Mouse (Mus musculus) neural tube, embryonic 14.5 days (tissue): ENCODE data around the gene Retsat. TPM values are rescaled to one million over a fixed set of nuclear protein-coding genes. Genes with fewer than 3 reads are reported as not detected.

ENCODE experiments used
- ATAC-seq: fragments of 200-750 bp; cut with Nextera tagmentation; 2 replicates; pipeline ENCODE4 v1.8.0; 2017; ENCODE audit warnings: low read depth, mild to moderate bottlenecking, moderate TSS enrichment, moderate library complexity
- H3K27ac ChIP-seq: fragments of 300-500 bp; sonication (generic); 2 replicates; pipeline ENCODE4 v1.5.1; 2014; ENCODE audit warnings: low read depth, mild to moderate bottlenecking, control low read depth, low read length, moderate library complexity, mixed read lengths
- H3K27me3 ChIP-seq: fragments of 300-500 bp; sonication (generic); 2 replicates; pipeline ENCODE4 v1.6.1; 2014; ENCODE audit warnings: low read length; ENCODE audit not compliant: control insufficient read depth, insufficient read depth
- H3K36me3 ChIP-seq: fragments of 300-500 bp; sonication (generic); 2 replicates; pipeline ENCODE4 v1.6.1; 2014; ENCODE audit warnings: low read length, mixed read lengths; ENCODE audit not compliant: control insufficient read depth, insufficient read depth
- H3K4me1 ChIP-seq: fragments of 300-500 bp; sonication (generic); 2 replicates; pipeline ENCODE4 v1.6.1; 2014; ENCODE audit warnings: low read length; ENCODE audit not compliant: control insufficient read depth, insufficient read depth
- H3K4me2 ChIP-seq: fragments of 300-500 bp; sonication (generic); 2 replicates; pipeline ENCODE4 v1.6.1; 2014; ENCODE audit warnings: mild to moderate bottlenecking, low read depth, low read length, control low read depth
- H3K4me3 ChIP-seq: fragments of 300-500 bp; sonication (generic); 2 replicates; pipeline ENCODE4 v1.5.1; 2014; ENCODE audit warnings: low read depth, low read length, control low read depth, mixed read lengths
- H3K9ac ChIP-seq: fragments of 300-500 bp; sonication (generic); replicated peaks from 2 replicates; pipeline ENCODE4 v1.6.1; 2014; ENCODE audit warnings: low read depth, mild to moderate bottlenecking, control low read depth, low read length, mixed read lengths
- H3K9me3 ChIP-seq: fragments of 300-500 bp; sonication (generic); 2 replicates; pipeline ENCODE4 v1.6.1; 2016; ENCODE audit warnings: low read length; ENCODE audit not compliant: control insufficient read depth
- WGBS: fragments of 180-500 bp; shearing (Covaris S2); extraction: QIAGEN DNeasy Blood & Tissue Kit; methylation state at CpG from one replicate; pipeline ENCODE4 v1.1.7; 2014; 5-methylcytosine and 5-hydroxymethylcytosine counted together
- polyA plus RNA-seq: library from polyadenylated mRNA; unstranded; fragments of >200 nt; fragmentation: Nextera tagmentation; extraction: Ambion mirVana; gene quantifications from 2 replicates; pipeline ENCODE4 v1.2.1, GENCODE M21; 2014

Gene Retsat
- polyA plus RNA-seq, 1 experiment from 2014 or later, result 3.9 TPM

- Histone ChIP-seq H3K4me1 (no peaks in the 10 kb centered on the region), H3K4me2 (no peak overlapping the region), H3K27ac (no peak overlapping the region), H3K36me3 (no peaks in the 10 kb centered on the region), H3K27me3 (no peaks in the 10 kb centered on the region), H3K9ac (no peak overlapping the region), H3K4me3 (no peak overlapping the region), H3K9me3 (no peaks in the 10 kb centered on the region)
- 74% methylated on average over 5 of the region's 5 CpGs for WGBS
- ATAC-seq, result no peak
Observed at GRCm38 (mm10) chr6:72562894-72563293, 35.4 kb upstream of the Retsat start.

- no peak overlapping the region for H3K9ac ChIP-seq
- WGBS, result 80% methylated on average over 7 of the region's 7 CpGs
- ATAC-seq, result peak; percentile 38
- no peak overlapping the region for H3K27ac ChIP-seq
- no peaks in the 10 kb centered on the region for H3K27me3 ChIP-seq
- H3K36me3 ChIP-seq, result no peaks in the 10 kb centered on the region
- H3K4me2 ChIP-seq, result no peak overlapping the region
- H3K4me1 ChIP-seq, result no peaks in the 10 kb centered on the region
- no peak overlapping the region for H3K4me3 ChIP-seq
- no peaks in the 10 kb centered on the region for H3K9me3 ChIP-seq
Observed at GRCm38 (mm10) chr6:72565506-72565905, 32.8 kb upstream of the Retsat start.

GRCm38 (mm10) chr6:72566044-72566443 lies 32.2 kb upstream of the Retsat start:
- Histone ChIP-seq H3K4me1 (no peaks in the 10 kb centered on the region), H3K27ac (no peak overlapping the region), H3K36me3 (no peaks in the 10 kb centered on the region), H3K4me2 (no peak overlapping the region), H3K4me3 (no peak overlapping the region), H3K9ac (0 out of 2 replicates have a peak overlapping the region, but pooled peaks have one; percentile 2), H3K9me3 (no peaks in the 10 kb centered on the region), H3K27me3 (no peaks in the 10 kb centered on the region)
- 5% methylated on average over 4 of the region's 4 CpGs for WGBS
- peak; percentile 87 for ATAC-seq

- Histone ChIP-seq H3K36me3 (no peaks in the 10 kb centered on the region), H3K4me3 (no peak overlapping the region), H3K9me3 (no peaks in the 10 kb centered on the region), H3K9ac (no peak overlapping the region), H3K27ac (no peak overlapping the region), H3K4me1 (no peaks in the 10 kb centered on the region), H3K27me3 (no peaks in the 10 kb centered on the region), H3K4me2 (no peak overlapping the region)
- 86% methylated on average over 5 of the region's 5 CpGs for WGBS
- ATAC-seq, result no peak
Observed at GRCm38 (mm10) chr6:72567508-72567907, 30.8 kb upstream of the Retsat start.

- no peaks in the 10 kb centered on the region; the same call in 1 of the 2 replicates for H3K36me3 ChIP-seq
- H3K9ac ChIP-seq, result no peak overlapping the region
- WGBS, result 94% methylated on average over 10 of the region's 10 CpGs
- no peak overlapping the region for H3K27ac ChIP-seq
- H3K4me1 ChIP-seq, result no peaks in the 10 kb centered on the region
- H3K4me2 ChIP-seq, result no peak overlapping the region
- H3K9me3 ChIP-seq, result no peaks in the 10 kb centered on the region
- no peaks in the 10 kb centered on the region for H3K27me3 ChIP-seq
- no peak overlapping the region for H3K4me3 ChIP-seq
- no peak for ATAC-seq
Observed at GRCm38 (mm10) chr6:72568736-72569135, 29.5 kb upstream of the Retsat start.

GRCm38 (mm10) chr6:72570644-72571397 lies 27.5 kb upstream of the Retsat start:
- Histone ChIP-seq H3K4me3 (no peak overlapping the region), H3K9me3 (no peaks in the 10 kb centered on the region), H3K36me3 (peaks cover 5% of the 10 kb centered on the region; the same call in 1 of the 2 replicates), H3K27me3 (no peaks in the 10 kb centered on the region), H3K27ac (no peak overlapping the region), H3K4me1 (no peaks in the 10 kb centered on the region), H3K9ac (no peak overlapping the region), H3K4me2 (no peak overlapping the region)
- WGBS, result 86% methylated on average over 10 of the region's 10 CpGs
- ATAC-seq, result no peak

GRCm38 (mm10) chr6:72571826-72572225 lies 26.4 kb upstream of the Retsat start:
- Histone ChIP-seq H3K27me3 (no peaks in the 10 kb centered on the region), H3K36me3 (peaks cover 9% of the 10 kb centered on the region; the same call in 1 of the 2 replicates), H3K27ac (no peak overlapping the region), H3K9me3 (no peaks in the 10 kb centered on the region), H3K4me1 (no peaks in the 10 kb centered on the region), H3K4me3 (no peak overlapping the region), H3K4me2 (no peak overlapping the region), H3K9ac (no peak overlapping the region)
- no peak for ATAC-seq
- 39% methylated on average over 3 of the region's 3 CpGs for WGBS

- H3K4me1 ChIP-seq, result no peaks in the 10 kb centered on the region
- no peak overlapping the region for H3K4me3 ChIP-seq
- H3K9ac ChIP-seq, result no peak overlapping the region
- H3K27me3 ChIP-seq, result no peaks in the 10 kb centered on the region
- H3K27ac ChIP-seq, result no peak overlapping the region
- H3K36me3 ChIP-seq, result peaks cover 16% of the 10 kb centered on the region
- no peaks in the 10 kb centered on the region for H3K9me3 ChIP-seq
- no peak for ATAC-seq
- no peak overlapping the region for H3K4me2 ChIP-seq
- WGBS, result 97% methylated on average over 3 of the region's 3 CpGs
Observed at GRCm38 (mm10) chr6:72576041-72576440, 22.2 kb upstream of the Retsat start.

GRCm38 (mm10) chr6:72581625-72582382 lies 16.5 kb upstream of the Retsat start:
- no peaks in the 10 kb centered on the region for H3K27me3 ChIP-seq

More at GRCm38 (mm10) chr6:72581625-72582382, 16.5 kb upstream of the Retsat start:
- no peak overlapping the region for H3K4me3 ChIP-seq
- 78% methylated on average over 11 of the region's 11 CpGs for WGBS
- H3K4me2 ChIP-seq, result no peak overlapping the region
- H3K9me3 ChIP-seq, result no peaks in the 10 kb centered on the region
- no peak overlapping the region for H3K9ac ChIP-seq
- no peak overlapping the region for H3K27ac ChIP-seq
- no peaks in the 10 kb centered on the region for H3K4me1 ChIP-seq
- peaks cover 11% of the 10 kb centered on the region; the same call in 1 of the 2 replicates for H3K36me3 ChIP-seq
- ATAC-seq, result no peak
